In the genomic region with DNA sequence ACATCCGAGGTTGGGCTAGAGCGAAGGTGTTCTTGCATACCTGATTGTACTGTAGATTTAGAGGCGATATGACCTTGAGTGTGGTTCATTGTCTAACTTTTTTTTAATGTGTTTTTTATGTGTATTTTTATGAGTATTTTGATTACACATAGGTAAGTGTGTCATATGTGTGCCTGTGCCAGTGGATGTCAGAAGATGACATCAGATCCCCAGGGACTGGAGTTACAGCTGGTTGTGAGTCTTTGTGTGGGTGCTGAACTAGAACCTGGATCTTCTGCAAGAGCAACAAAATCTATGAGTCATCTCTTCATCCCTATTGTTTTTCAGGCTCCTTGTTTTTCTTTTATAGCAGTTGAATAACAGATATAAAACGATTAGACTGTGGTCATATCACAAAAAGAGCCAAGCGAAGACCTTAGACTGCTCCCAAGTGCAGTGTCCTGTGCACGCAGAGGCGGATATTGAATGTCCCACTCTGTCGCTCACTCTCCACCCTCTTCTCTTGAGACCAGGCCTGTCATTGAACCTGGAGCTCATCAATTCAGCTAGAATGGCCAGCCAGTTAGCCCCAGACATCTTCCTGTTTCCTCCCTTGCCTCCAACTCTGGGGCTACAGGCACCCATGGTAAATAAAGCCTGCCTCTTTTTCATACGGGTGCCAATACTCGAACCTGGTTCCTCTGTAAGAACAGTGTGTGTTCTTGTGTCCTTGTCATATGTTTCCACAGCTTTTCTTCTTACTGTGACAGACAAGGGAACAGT, we compare ENCODE assay signal across 8 mouse cellular contexts. TPM values are rescaled to one million over a fixed set of nuclear protein-coding genes. Genes with fewer than 3 reads are reported as not detected.
DNase-seq lines count a peak whose midpoint lies in the region; ATAC-seq lines count a peak whose summit lies in the region.

No protein-coding gene starts in this region.

- H3K9ac ChIP-seq in heart, embryonic 12.5 days = peak overlapping the region; percentile 97
- H3K9ac ChIP-seq in hindbrain, embryonic 11.5 days (ENCODE audit: low read depth, low read length) = no peak overlapping the region
- H3K9ac ChIP-seq in midbrain, embryonic 11.5 days (ENCODE audit: low read length) = no peak overlapping the region

- no peaks in the 10 kb centered on the region for H3K27me3 ChIP-seq in heart, embryonic 12.5 days (replicated peaks)
- no peaks in the 10 kb centered on the region for H3K27me3 ChIP-seq in hindbrain, embryonic 11.5 days (ENCODE audit: control insufficient read depth, insufficient read depth, low read length)
- no peaks in the 10 kb centered on the region for H3K27me3 ChIP-seq in midbrain, embryonic 11.5 days (ENCODE audit: control insufficient read depth, insufficient read depth, low read length)

- 83% methylated on average over 10 of the region's 10 CpGs for WGBS in heart, embryonic 12.5 days
- 91% methylated on average over 10 of the region's 10 CpGs for WGBS in hindbrain, embryonic 11.5 days
- 93% methylated on average over 10 of the region's 10 CpGs for WGBS in midbrain, embryonic 11.5 days

- no peak for DNase-seq in heart, postnatal 4 days
- DNase-seq in MN1 (ENCODE audit: low spot score) = peak; percentile 78
- no peak for DNase-seq in hindbrain, embryonic 11.5 days (ENCODE audit: low spot score)
- DNase-seq in midbrain, embryonic 11.5 days (ENCODE audit: low spot score, missing footprints) = no peak
- DNase-seq in right cerebral cortex, adult 2 months (ENCODE audit: low spot score in 2 of 2) = no peak
- DNase-seq in spleen, postnatal 4 days (ENCODE audit: low spot score in 2 of 2) = no peak
- no peak for DNase-seq in spleen, postnatal 14 days (ENCODE audit: low spot score in 2 of 2)

- H3K9me3 ChIP-seq in heart, embryonic 12.5 days (replicated peaks) = no peaks in the 10 kb centered on the region
- H3K9me3 ChIP-seq in hindbrain, embryonic 11.5 days (ENCODE audit: control insufficient read depth, low read length) = no peaks in the 10 kb centered on the region
- H3K9me3 ChIP-seq in midbrain, embryonic 11.5 days (ENCODE audit: control insufficient read depth, low read length) = no peaks in the 10 kb centered on the region

- peak overlapping the region; percentile 88; the same call in 1 of the 2 replicates for H3K4me3 ChIP-seq in heart, embryonic 12.5 days
- H3K4me3 ChIP-seq in hindbrain, embryonic 11.5 days (ENCODE audit: low read depth, low read length) = no peak overlapping the region
- H3K4me3 ChIP-seq in midbrain, embryonic 11.5 days (ENCODE audit: low read depth, low read length) = peak overlapping the region; percentile 78; the same call in 1 of the 2 replicates

- H3K27ac ChIP-seq in heart, embryonic 12.5 days (ENCODE audit: poor library complexity, severe bottlenecking) = peak overlapping the region; percentile 82
- no peak overlapping the region for H3K27ac ChIP-seq in hindbrain, embryonic 11.5 days (ENCODE audit: low read depth, low read length)
- no peak overlapping the region for H3K27ac ChIP-seq in midbrain, embryonic 11.5 days (ENCODE audit: low read depth, low read length)

- H3K36me3 ChIP-seq in heart, embryonic 12.5 days = no peaks in the 10 kb centered on the region
- no peaks in the 10 kb centered on the region for H3K36me3 ChIP-seq in hindbrain, embryonic 11.5 days (ENCODE audit: control insufficient read depth, insufficient read depth, low read length)
- no peaks in the 10 kb centered on the region for H3K36me3 ChIP-seq in midbrain, embryonic 11.5 days (ENCODE audit: control insufficient read depth, insufficient read depth, low read length)

- H3K4me1 ChIP-seq in heart, embryonic 12.5 days (replicated peaks) = peaks cover 49% of the 10 kb centered on the region
- 0 out of 2 replicates have a peak, but pooled peaks cover 2% of the 10 kb centered on the region for H3K4me1 ChIP-seq in hindbrain, embryonic 11.5 days (replicated peaks; ENCODE audit: control insufficient read depth, insufficient read depth, low read length)
- H3K4me1 ChIP-seq in midbrain, embryonic 11.5 days (ENCODE audit: control insufficient read depth, insufficient read depth, low read length) = peaks cover 10% of the 10 kb centered on the region; the same call in 1 of the 2 replicates

- no peak for ATAC-seq in heart, embryonic 12.5 days (ENCODE audit: insufficient number of reproducible peaks, low FRiP score)
- ATAC-seq in hindbrain, embryonic 11.5 days (ENCODE audit: low FRiP score) = no peak
- ATAC-seq in midbrain, embryonic 11.5 days (ENCODE audit: low FRiP score) = no peak

- peak overlapping the region; percentile 76 for H3K4me2 ChIP-seq in heart, embryonic 12.5 days
- peak overlapping the region; percentile 74 for H3K4me2 ChIP-seq in hindbrain, embryonic 11.5 days (replicated peaks; ENCODE audit: low read depth, low read length)
- H3K4me2 ChIP-seq in midbrain, embryonic 11.5 days = peak overlapping the region; percentile 63

RNA-seq across cellular contexts. Expression of gene Ube2g2, which starts 1.7 kb away (rescaled TPM):
- 69.5 and 72.8 TPM in 2 replicates for polyA plus RNA-seq in heart, embryonic 12.5 days (2016; fragmentation: Nextera tagmentation; extraction: Ambion mirVana)
- total RNA-seq in heart, postnatal 4 days (2021) = 10 to 100 TPM; 56.1 to 63.8 TPM
- 40.5 and 50.0 TPM in 2 replicates for polyA plus RNA-seq in hindbrain, embryonic 11.5 days (2014; fragmentation: Nextera tagmentation; extraction: Ambion mirVana)
- polyA plus RNA-seq in midbrain, embryonic 11.5 days (2014; fragmentation: Nextera tagmentation; extraction: Ambion mirVana) = 42.8 and 47.6 TPM in 2 replicates

RNA-seq across cellular contexts. Expression of gene Gm49325, which starts 17.8 kb away (rescaled TPM):
- polyA plus RNA-seq in heart, embryonic 12.5 days (2016; fragmentation: Nextera tagmentation; extraction: Ambion mirVana) = 14.5 TPM in 1 of 2 replicates, not detected in the other
- total RNA-seq in heart, postnatal 4 days (2021) = 10 to 100 TPM; 15.9 to 20.8 TPM
- 2.2 TPM in 1 of 2 replicates, not detected in the other for polyA plus RNA-seq in hindbrain, embryonic 11.5 days (2014; fragmentation: Nextera tagmentation; extraction: Ambion mirVana)
- 2.4 TPM in 1 of 2 replicates, not detected in the other for polyA plus RNA-seq in midbrain, embryonic 11.5 days (2014; fragmentation: Nextera tagmentation; extraction: Ambion mirVana)

RNA-seq across cellular contexts. Expression of gene Sumo3, which starts 17.9 kb away (rescaled TPM):
- polyA plus RNA-seq in heart, embryonic 12.5 days (2016; fragmentation: Nextera tagmentation; extraction: Ambion mirVana) = 177 and 184 TPM in 2 replicates
- 10 to 100 TPM; 90.9 to 97.9 TPM for total RNA-seq in heart, postnatal 4 days (2021)
- 287 and 321 TPM in 2 replicates for polyA plus RNA-seq in hindbrain, embryonic 11.5 days (2014; fragmentation: Nextera tagmentation; extraction: Ambion mirVana)
- 338 and 353 TPM in 2 replicates for polyA plus RNA-seq in midbrain, embryonic 11.5 days (2014; fragmentation: Nextera tagmentation; extraction: Ambion mirVana)

RNA-seq across cellular contexts. Expression of gene Pttg1ip, which starts 42.3 kb away (rescaled TPM):
- 103 and 104 TPM in 2 replicates for polyA plus RNA-seq in heart, embryonic 12.5 days (2016; fragmentation: Nextera tagmentation; extraction: Ambion mirVana)
- 100 to 1,000 TPM; 113 to 119 TPM for total RNA-seq in heart, postnatal 4 days (2021)
- 73.1 and 79.3 TPM in 2 replicates for polyA plus RNA-seq in hindbrain, embryonic 11.5 days (2014; fragmentation: Nextera tagmentation; extraction: Ambion mirVana)
- 68.5 and 73.2 TPM in 2 replicates for polyA plus RNA-seq in midbrain, embryonic 11.5 days (2014; fragmentation: Nextera tagmentation; extraction: Ambion mirVana)
